Mouse (Mus musculus) embryonic stem cell, embryonic (primary cell): Measurements from ENCODE around the gene Sh3d19.

Source experiments
- CTCF ChIA-PET, 4 experiments: fragments of 300-600 bp in 2 of 4; fragments of 350-600 bp in 2 of 4; sonication (Branson Sonifier 250); formaldehyde crosslinking; loops; one replicate each; lab custom pipeline; 2022; ENCODE audit warnings: inconsistent platforms in 2 of 4; lab: Charles Lee
- POLR2A ChIA-PET, 4 experiments: fragments of 300-600 bp in 2 of 4; fragments of 350-600 bp in 2 of 4; sonication (Branson Sonifier 250); formaldehyde crosslinking; loops; one replicate each; lab custom pipeline; 2022; ENCODE audit warnings: antibody characterized with exemption in 4 of 4, inconsistent platforms in 1 of 4; lab: Charles Lee

Sh3d19 gene

GRCm38 (mm10) chr3:86037926-86038484, 67.1 kb downstream of the Sh3d19 start:
- POLR2A ChIA-PET: no interaction called here
- CTCF ChIA-PET: interaction anchor here in 2 of 4 experiments (0.8 to 0.9 kb wide), 2 partner anchors 10 kb away, joined by 3 to 4 read pairs; no protein-coding TSS in a partner anchor

DNA sequence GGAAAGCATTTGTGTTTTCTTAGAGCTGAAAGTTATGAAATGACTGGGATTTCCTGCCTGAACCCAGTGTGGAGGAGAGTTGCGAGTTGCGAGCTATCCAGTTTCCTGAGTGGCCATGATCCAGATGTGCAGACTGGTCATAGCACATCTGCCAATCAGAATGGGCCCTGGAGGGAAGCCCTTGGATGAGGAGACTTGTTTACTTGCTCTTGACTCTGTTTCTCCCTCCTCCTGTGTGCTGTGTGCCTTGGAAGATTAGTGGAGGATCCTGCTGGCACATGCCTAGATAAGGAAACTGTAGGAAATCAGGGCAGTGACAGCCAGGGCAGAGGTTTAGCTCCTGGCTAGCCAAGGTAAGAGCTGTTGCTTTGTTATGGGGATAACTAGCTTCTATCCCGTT, 67.7 kb downstream of the Sh3d19 start:
- ChIA-PET POLR2A (interaction anchor here in 2 of 4 experiments (1.1 to 1.7 kb wide), 4 partner anchors 11 to 36 kb away, joined by 3 to 4 read pairs (median 4); no protein-coding TSS in a partner anchor), CTCF (interaction anchor here in 3 of 4 experiments (0.5 to 0.9 kb wide), 5 partner anchors 9 to 113 kb away, joined by 3 to 4 read pairs (median 3); no protein-coding TSS in a partner anchor)

- ChIA-PET CTCF (interaction anchor here in 1 of 4 experiments (1.2 kb wide), 1 partner anchor 117 kb away, joined by 3 read pairs; no protein-coding TSS in a partner anchor), POLR2A (interaction anchor here in 1 of 4 experiments (0.9 to 1.3 kb wide), 2 partner anchors 36 to 49 kb away, joined by 3 to 4 read pairs; no protein-coding TSS in a partner anchor)
These were observed 69.6 kb downstream of the Sh3d19 start for GRCm38 (mm10) chr3:86040286-86041201.

GRCm38 (mm10) chr3:86047686-86048408, 76.9 kb downstream of the Sh3d19 start:
- ChIA-PET POLR2A (interaction anchor here in 3 of 4 experiments (0.6 to 1.9 kb wide), 12 partner anchors 9 to 408 kb away, joined by 3 to 6 read pairs (median 3); partner anchors contain the start of gene Prss48 (in 1 of the 3)), CTCF (interaction anchor here (0.6 to 3.0 kb wide), 24 partner anchors 9 to 773 kb away, joined by 3 to 14 read pairs (median 3); partner anchors contain the start of genes Gatb (in 1 of the 4), Glt28d2 (in 1 of the 4), Gm37240 (in 1 of the 4) and Prss48 (in 1 of the 4))

DNA sequence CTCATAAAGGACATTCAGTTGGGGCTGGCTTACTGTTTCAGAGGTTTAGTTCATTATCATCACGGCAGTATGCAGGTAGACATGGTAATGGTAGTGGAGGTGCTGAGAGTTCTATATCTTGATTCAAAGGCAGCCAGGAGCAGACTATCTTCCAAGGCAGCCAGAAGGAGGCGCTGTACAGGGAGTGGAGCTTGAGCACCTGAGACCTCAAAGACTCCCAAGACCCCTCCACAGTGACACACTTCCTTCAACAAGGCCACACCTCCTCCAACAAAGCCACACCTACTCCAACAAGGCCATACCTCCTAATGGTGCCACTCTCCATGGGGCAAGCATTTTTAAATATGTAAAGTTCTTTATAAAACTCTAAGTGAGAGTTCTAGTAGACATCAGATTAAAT, 78.1 kb downstream of the Sh3d19 start:
- ChIA-PET CTCF (interaction anchor here in 2 of 4 experiments (0.5 to 3.0 kb wide), 6 partner anchors 11 to 68 kb away, joined by 3 to 14 read pairs (median 3); partner anchors contain the start of gene Prss48 (in 1 of the 2)), POLR2A (interaction anchor here in 1 of 4 experiments (1.3 to 1.9 kb wide), 3 partner anchors 10 to 46 kb away, joined by 3 to 6 read pairs (median 4); no protein-coding TSS in a partner anchor)

DNA sequence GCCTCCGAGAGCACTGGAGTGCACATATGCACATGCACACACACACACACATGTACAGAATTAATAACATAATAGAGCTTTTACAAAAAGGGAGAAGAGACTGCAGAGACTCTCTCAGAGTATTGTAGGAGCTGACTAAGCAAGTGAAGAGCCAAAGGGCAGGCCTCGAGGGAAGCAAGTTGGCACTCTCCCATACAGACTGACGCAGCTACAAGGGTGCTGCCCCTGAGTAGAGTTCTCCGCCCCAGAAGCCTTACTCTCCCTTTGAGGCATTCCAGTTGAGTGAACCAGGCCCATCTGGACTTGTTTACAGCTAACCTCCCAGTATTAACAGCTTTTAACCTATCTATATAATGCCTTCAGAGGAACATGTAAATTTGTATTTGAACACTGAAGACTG, 85.8 kb downstream of the Sh3d19 start:
- CTCF ChIA-PET: interaction anchor here in 1 of 4 experiments (0.5 to 1.3 kb wide), 3 partner anchors 9 to 125 kb away, joined by 3 to 6 read pairs (median 6); no protein-coding TSS in a partner anchor

GRCm38 (mm10) chr3:86057436-86058095, 86.7 kb downstream of the Sh3d19 start:
- ChIA-PET POLR2A (interaction anchor here in 3 of 4 experiments (0.7 to 1.4 kb wide), 6 partner anchors 12 to 55 kb away, joined by 3 to 4 read pairs (median 4); no protein-coding TSS in a partner anchor), CTCF (interaction anchor here in 1 of 4 experiments (1.3 kb wide), 1 partner anchor 10 kb away, joined by 3 read pairs; no protein-coding TSS in a partner anchor)

More for the DNA sequence above, 85.8 kb downstream of the Sh3d19 start:
- POLR2A ChIA-PET: interaction anchor here in 2 of 4 experiments (1.0 to 1.6 kb wide), 4 partner anchors 9 to 30 kb away, joined by 3 to 4 read pairs (median 3); no protein-coding TSS in a partner anchor

DNA sequence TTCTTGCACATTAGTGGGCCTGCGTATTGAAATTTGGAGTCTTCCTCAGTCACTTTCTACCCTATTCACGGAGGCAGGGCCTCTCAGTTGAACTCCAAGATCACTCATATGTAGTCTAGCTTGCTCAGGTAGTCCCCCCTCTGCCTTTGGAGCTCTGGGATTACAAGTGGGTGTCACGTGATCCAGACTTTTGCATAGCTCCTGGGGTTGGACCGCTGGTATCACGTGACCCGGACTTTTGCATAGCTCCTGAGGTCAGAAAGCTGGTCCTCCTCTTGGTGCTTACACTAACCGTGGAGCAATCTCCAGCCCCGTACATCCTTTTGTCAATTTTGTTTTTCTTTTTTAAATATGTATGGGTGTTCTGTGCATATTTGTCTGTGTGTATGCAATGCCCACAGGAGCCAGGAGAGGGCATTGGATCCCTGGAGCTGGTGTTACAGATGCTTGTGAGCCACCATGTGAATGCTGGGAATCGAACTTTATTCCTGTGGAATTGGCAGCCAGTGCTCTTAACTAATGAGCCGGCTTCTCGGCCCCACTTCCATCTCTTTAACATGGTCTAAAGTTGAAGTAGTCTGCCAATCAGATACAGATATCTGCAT, 98.8 kb downstream of the Sh3d19 start:
- CTCF ChIA-PET: interaction anchor here in 3 of 4 experiments (0.7 to 1.4 kb wide), 9 partner anchors 8 to 67 kb away, joined by 3 to 5 read pairs (median 4); no protein-coding TSS in a partner anchor
- POLR2A ChIA-PET: interaction anchor here in 2 of 4 experiments (0.9 to 1.6 kb wide), 9 partner anchors 12 to 73 kb away, joined by 3 to 6 read pairs (median 3); partner anchors contain the start of genes Prss48 (in 1 of the 2) and Rps3a1 (in 1 of the 2)

DNA sequence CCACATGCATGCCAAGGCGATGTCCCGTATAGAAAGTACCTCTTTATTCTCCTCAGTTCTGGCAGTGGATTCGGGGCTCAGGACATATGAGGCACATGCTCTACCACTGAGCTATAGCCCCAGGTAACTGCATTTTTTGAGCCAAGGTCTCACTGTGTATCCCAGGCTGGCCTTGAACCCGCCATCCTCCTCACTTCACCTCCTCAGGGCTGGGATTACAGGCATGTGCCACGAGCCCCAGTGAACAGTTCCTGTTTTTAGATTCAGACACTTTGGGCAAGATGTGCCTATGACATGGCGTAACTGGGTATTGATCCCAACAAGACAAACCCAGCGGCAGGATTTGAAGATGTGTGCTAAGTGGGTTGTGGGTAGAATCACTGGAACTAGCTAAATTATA, 99.9 kb downstream of the Sh3d19 start:
- POLR2A ChIA-PET: interaction anchor here in 1 of 4 experiments (1.3 to 1.6 kb wide), 4 partner anchors 28 to 66 kb away, joined by 3 to 5 read pairs (median 4); no protein-coding TSS in a partner anchor
- CTCF ChIA-PET: interaction anchor here in 1 of 4 experiments (0.9 kb wide), 1 partner anchor 8 kb away, joined by 4 read pairs; no protein-coding TSS in a partner anchor

GRCm38 (mm10) chr3:86072066-86072465, 101.2 kb downstream of the Sh3d19 start:
- CTCF ChIA-PET: no interaction called here
- POLR2A ChIA-PET: no interaction called here

GRCm38 (mm10) chr3:86072889-86073288, 102.0 kb downstream of the Sh3d19 start:
- ChIA-PET POLR2A (no interaction called here), CTCF (no interaction called here)

GRCm38 (mm10) chr3:86075593-86075992, 104.7 kb downstream of the Sh3d19 start:
- POLR2A ChIA-PET: no interaction called here
- CTCF ChIA-PET: no interaction called here

- CTCF ChIA-PET: interaction anchor here in 2 of 4 experiments (0.5 to 0.7 kb wide), 3 partner anchors 13 to 186 kb away, joined by 3 read pairs; no protein-coding TSS in a partner anchor
- POLR2A ChIA-PET: interaction anchor here in 1 of 4 experiments (0.6 kb wide), 1 partner anchor 14 kb away, joined by 6 read pairs; no protein-coding TSS in a partner anchor
These were observed 105.8 kb downstream of the Sh3d19 start for GRCm38 (mm10) chr3:86076511-86077283.

GRCm38 (mm10) chr3:86083051-86083450, 112.1 kb downstream of the Sh3d19 start:
- CTCF ChIA-PET: no interaction called here
- POLR2A ChIA-PET: interaction anchor here in 1 of 4 experiments (1.1 kb wide), 1 partner anchor 15 kb away, joined by 3 read pairs; no protein-coding TSS in a partner anchor

DNA sequence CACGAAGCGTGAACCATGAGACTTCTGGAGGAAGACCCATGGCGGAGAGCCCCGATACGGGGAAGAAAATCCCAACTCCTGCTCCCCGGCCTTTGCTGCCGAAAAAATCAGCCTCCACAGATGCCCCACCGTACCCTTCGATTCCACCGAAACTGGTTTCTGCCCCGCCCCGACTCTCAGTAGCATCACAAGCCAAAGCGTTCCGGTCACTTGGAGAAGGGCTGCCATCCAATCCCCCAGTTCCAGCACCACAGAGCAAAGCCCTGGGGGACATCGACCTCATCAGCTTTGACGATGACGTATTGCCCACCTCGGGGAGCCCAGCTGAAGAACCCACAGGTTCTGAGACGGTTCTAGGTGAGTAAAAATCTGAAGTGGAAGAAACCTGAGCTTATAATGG, 114.1 kb downstream of the Sh3d19 start:
- ChIA-PET CTCF (no interaction called here), POLR2A (interaction anchor here in 2 of 4 experiments (0.6 to 1.4 kb wide), 3 partner anchors 27 to 489 kb away, joined by 3 to 4 read pairs (median 4); no protein-coding TSS in a partner anchor)
